Mouse (Mus musculus) cerebellum, adult 2 months (tissue): Measurements from ENCODE around the gene Lsm4.

ENCODE experiments used
- CTCF ChIP-seq: fragments of 200-500 bp; IDR thresholded peaks from 2 replicates; pipeline ENCODE4 v1.5.1; 2011; ENCODE audit warnings: low read depth, mild to moderate bottlenecking, control low read depth, low read length, moderate library complexity, borderline replicate concordance; ENCODE audit not compliant: insufficient read depth
- POLR2A ChIP-seq: fragments of 200-500 bp; IDR thresholded peaks from 2 replicates; pipeline ENCODE4 v1.6.1; 2011; ENCODE audit warnings: low read length, control low read depth, borderline replicate concordance; ENCODE audit not compliant: insufficient read depth

- TF ChIP-seq CTCF (no peak), POLR2A (no peak)
These were observed 53.7 kb downstream of the Lsm4 start for GRCm38 (mm10) chr8:70726721-70727120.
